Mouse (Mus musculus) MEL (cell line): ENCODE results near the gene Tfb1m. TPM values are rescaled to one million over a fixed set of nuclear protein-coding genes. Genes with fewer than 3 reads are reported as not detected.

Source experiments
- DNase-seq: peaks from one replicate; pipeline ENCODE4 v3.0.0; 2011; ENCODE audit warnings: low read depth, low spot score
- H3K27ac ChIP-seq: 2 replicates; pipeline ENCODE4 v1.5.1; 2012; ENCODE audit warnings: low read depth, mild to moderate bottlenecking, control low read depth, low read length, moderate library complexity; ENCODE audit not compliant: control insufficient read depth
- H3K27me3 ChIP-seq, 2 experiments: fragments of 150-350 bp in 1 of 2; sonication (generic) in 1 of 2; 2 replicates each; pipeline ENCODE4 v1.6.1; 2012; ENCODE audit warnings: low read length in 2 of 2, mild to moderate bottlenecking in 2 of 2, improper control_type of control experiment in 1 of 2, moderate library complexity in 1 of 2; ENCODE audit not compliant: insufficient read depth in 2 of 2, control insufficient read depth in 1 of 2
- H3K36me3 ChIP-seq, 2 experiments: 2 replicates each; pipeline ENCODE4 v1.6.1; 2012 to 2014; ENCODE audit warnings: low read length in 2 of 2, improper control_type of control experiment in 1 of 2, inconsistent platforms in 1 of 2, mild to moderate bottlenecking in 1 of 2; ENCODE audit not compliant: insufficient read depth in 2 of 2, control insufficient read depth in 1 of 2
- H3K4me1 ChIP-seq, 2 experiments: fragments of 150-350 bp in 1 of 2; sonication (generic) in 1 of 2; 2 replicates each; pipeline ENCODE4 v1.6.1; 2012; ENCODE audit warnings: low read length in 2 of 2, improper control_type of control experiment in 1 of 2, mild to moderate bottlenecking in 1 of 2; ENCODE audit not compliant: insufficient read depth in 2 of 2, control insufficient read depth in 1 of 2
- H3K4me3 ChIP-seq, 2 experiments: fragments of 150-350 bp in 1 of 2; sonication (generic) in 1 of 2; 2 replicates each; pipeline ENCODE4 v1.5.1; 2012; ENCODE audit warnings: low read depth in 2 of 2, low read length in 2 of 2, mild to moderate bottlenecking in 2 of 2, moderate library complexity in 2 of 2, control low read depth in 1 of 2, improper control_type of control experiment in 1 of 2; ENCODE audit not compliant: control insufficient read depth in 1 of 2, insufficient read depth in 1 of 2
- H3K79me2 ChIP-seq: 2 replicates; pipeline ENCODE4 v1.6.1; 2012; ENCODE audit warnings: mild to moderate bottlenecking, low read length, moderate library complexity; ENCODE audit not compliant: control insufficient read depth, poor library complexity, insufficient read depth
- H3K9ac ChIP-seq: 2 replicates; pipeline ENCODE4 v1.6.1; 2012; ENCODE audit warnings: low read depth, mild to moderate bottlenecking, control low read depth, low read length, moderate library complexity; ENCODE audit not compliant: control insufficient read depth, poor library complexity, severe bottlenecking
- H3K9me3 ChIP-seq: fragments of 150-350 bp; sonication (generic); replicated peaks from 2 replicates; pipeline ENCODE4 v1.6.1; 2012; ENCODE audit warnings: mild to moderate bottlenecking, low read length, improper control_type of control experiment, moderate library complexity; ENCODE audit not compliant: insufficient read depth
- BHLHE40 ChIP-seq: IDR thresholded peaks from 2 replicates; pipeline ENCODE4 v1.6.1; 2012; ENCODE audit warnings: low read depth, mild to moderate bottlenecking, inconsistent platforms, low read length, improper control_type of control experiment, borderline replicate concordance
- CHD2 ChIP-seq: IDR thresholded peaks from 2 replicates; pipeline ENCODE4 v1.6.1; 2011; ENCODE audit warnings: low read length, improper control_type of control experiment
- E2F4 ChIP-seq: IDR thresholded peaks from 2 replicates; pipeline ENCODE4 v1.6.1; 2011; ENCODE audit warnings: low read depth, low read length, improper control_type of control experiment, borderline replicate concordance
- EP300 ChIP-seq, 2 experiments: IDR thresholded peaks; 2 replicates each; pipeline ENCODE4 v1.6.1; 2011; ENCODE audit warnings: improper control_type of control experiment in 2 of 2, low read length in 2 of 2, low read depth in 1 of 2, mild to moderate bottlenecking in 1 of 2
- JUND ChIP-seq: IDR thresholded peaks from 2 replicates; pipeline ENCODE4 v1.6.1; 2011; ENCODE audit warnings: low read depth, mild to moderate bottlenecking, improper control_type of control experiment, low read length
- KAT2A ChIP-seq: conservative IDR thresholded peaks from 2 replicates; pipeline ENCODE4 v1.6.1; 2012; ENCODE audit warnings: low read depth, low read length, improper control_type of control experiment, inconsistent platforms
- MAFK ChIP-seq: IDR thresholded peaks from 2 replicates; pipeline ENCODE4 v1.6.1; 2011; ENCODE audit warnings: low read depth, mild to moderate bottlenecking, low read length, improper control_type of control experiment, borderline replicate concordance
- MAX ChIP-seq: IDR thresholded peaks from 2 replicates; pipeline ENCODE4 v1.6.1; 2011; ENCODE audit warnings: low read length, improper control_type of control experiment
- MAZ ChIP-seq: IDR thresholded peaks from 2 replicates; pipeline ENCODE4 v1.6.1; 2012; ENCODE audit warnings: low read depth, mild to moderate bottlenecking, inconsistent platforms, low read length, improper control_type of control experiment
- MEF2A ChIP-seq: IDR thresholded peaks from 2 replicates; pipeline ENCODE4 v1.6.1; 2014; ENCODE audit warnings: low read depth, mild to moderate bottlenecking, inconsistent platforms, low read length, improper control_type of control experiment; ENCODE audit not compliant: poor library complexity, insufficient replicate concordance, severe bottlenecking; ENCODE audit errors: extremely low read depth
- MXI1 ChIP-seq: IDR thresholded peaks from 2 replicates; pipeline ENCODE4 v1.6.1; 2011; ENCODE audit warnings: mild to moderate bottlenecking, low read depth, low read length, improper control_type of control experiment
- MYB ChIP-seq: IDR thresholded peaks from 2 replicates; pipeline ENCODE4 v1.6.1; 2011; ENCODE audit warnings: mild to moderate bottlenecking, low read depth, low read length, improper control_type of control experiment
- MYC ChIP-seq: IDR thresholded peaks from 2 replicates; pipeline ENCODE4 v1.6.1; 2011; ENCODE audit warnings: low read depth, mild to moderate bottlenecking, low read length, improper control_type of control experiment, moderate library complexity
- NRF1 ChIP-seq: IDR thresholded peaks from 2 replicates; pipeline ENCODE4 v1.6.1; 2014; ENCODE audit warnings: low read depth, mild to moderate bottlenecking, inconsistent platforms, low read length, improper control_type of control experiment, moderate library complexity; ENCODE audit not compliant: poor library complexity, insufficient read depth, severe bottlenecking
- RCOR1 ChIP-seq: IDR thresholded peaks from 2 replicates; pipeline ENCODE4 v1.6.1; 2012; ENCODE audit warnings: low read depth, mild to moderate bottlenecking, inconsistent platforms, low read length, improper control_type of control experiment
- SIN3A ChIP-seq: IDR thresholded peaks from 2 replicates; pipeline ENCODE4 v1.6.1; 2012; ENCODE audit warnings: low read length, improper control_type of control experiment, inconsistent platforms
- TAL1 ChIP-seq: IDR thresholded peaks from 2 replicates; pipeline ENCODE4 v1.6.1; 2012; ENCODE audit warnings: mild to moderate bottlenecking, inconsistent platforms, low read length, moderate library complexity, mixed read lengths
- TBP ChIP-seq: IDR thresholded peaks from 2 replicates; pipeline ENCODE4 v1.8.0; 2011; ENCODE audit warnings: low read depth, low read length, improper control_type of control experiment
- UBTF ChIP-seq: IDR thresholded peaks from 2 replicates; pipeline ENCODE4 v1.6.1; 2012; ENCODE audit warnings: low read depth, mild to moderate bottlenecking, inconsistent platforms, low read length, improper control_type of control experiment, moderate library complexity, borderline replicate concordance; ENCODE audit not compliant: insufficient read depth
- USF2 ChIP-seq, 2 experiments: IDR thresholded peaks; 2 replicates each; pipeline ENCODE4 v1.6.1; 2011 to 2012; ENCODE audit warnings: improper control_type of control experiment in 2 of 2, low read length in 2 of 2, borderline replicate concordance in 1 of 2, inconsistent platforms in 1 of 2, low read depth in 1 of 2, mild to moderate bottlenecking in 1 of 2; ENCODE audit not compliant: insufficient read depth in 1 of 2
- ZC3H11A ChIP-seq: IDR thresholded peaks from 2 replicates; pipeline ENCODE4 v1.6.1; 2012; ENCODE audit warnings: low read depth, mild to moderate bottlenecking, inconsistent platforms, low read length, improper control_type of control experiment
- ZMIZ1 ChIP-seq: IDR thresholded peaks from 2 replicates; pipeline ENCODE4 v1.6.1; 2012; ENCODE audit warnings: low read depth, mild to moderate bottlenecking, inconsistent platforms, low read length, improper control_type of control experiment, moderate library complexity
- polyA plus RNA-seq, 2 experiments: library from polyadenylated mRNA; stranded (reverse) in 1 of 2; unstranded in 1 of 2; fragments of >175 nt in 1 of 2; fragments of >200 nt in 1 of 2; gene quantifications; 2 replicates each; pipeline versions ENCODE4 v1.2.1 to v1.2.4; 2012; ENCODE audit warnings: low replicate concordance in 2 of 2, low read depth in 1 of 2; ENCODE audit not compliant: insufficient read length in 2 of 2, insufficient read depth in 1 of 2, missing spikeins in 1 of 2
- total RNA-seq: library from RNA; depleted of rRNA; stranded (reverse); fragments of 300-350 nt; gene quantifications from 2 replicates; pipeline ENCODE4 v1.2.3, GENCODE M21; 2012

The Tfb1m gene
- total and polyA plus RNA-seq, 3 experiments = 9.2 to 13.6 TPM; not detected in 1

DNA sequence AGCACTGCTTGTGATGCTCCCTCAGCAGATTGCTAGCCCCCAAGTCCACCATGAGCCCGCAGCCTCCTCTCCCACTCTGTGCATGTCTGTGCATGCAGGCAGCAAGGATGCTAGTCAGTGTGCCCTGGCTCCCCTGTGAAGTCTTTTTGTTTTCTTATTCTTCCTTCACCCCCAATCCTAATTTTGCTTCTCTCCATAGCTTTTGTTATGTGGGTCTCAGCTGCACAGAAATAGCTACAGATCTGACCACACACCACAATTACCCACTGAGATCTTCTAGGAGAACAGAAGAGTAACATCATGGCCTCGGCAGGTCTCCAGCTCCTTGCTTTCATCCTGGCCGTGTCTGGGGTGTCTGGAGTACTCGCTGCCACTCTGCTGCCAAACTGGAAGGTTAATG lies 25.3 kb downstream of the Tfb1m start, which contains the start of gene Cldn20:
Gene Cldn20 (plus strand): TSS at position 301 of the 400 bp plus-strand sequence.
- peaks cover 0 to 20% of the 10 kb centered on the region in 2 experiments; a peak in 3 of 4 replicates for H3K36me3 ChIP-seq
- H3K4me3 ChIP-seq = no peak within 1 kb of the TSS
- no peak for DNase-seq
- TF ChIP-seq UBTF = no peak
- no peak for TF ChIP-seq MAX
- no peak for TF ChIP-seq TBP
- no peak for TF ChIP-seq JUND
- no peak for TF ChIP-seq MYB
- no peak for TF ChIP-seq ZC3H11A
- TF ChIP-seq SIN3A = no peak
- TF ChIP-seq NRF1 = no peak
- no peak for TF ChIP-seq KAT2A
- TF ChIP-seq CHD2 = no peak
- TF ChIP-seq TAL1 = no peak
- no peak for TF ChIP-seq RCOR1
- TF ChIP-seq, all 39 proteins: peak for 0
- Histone ChIP-seq H3K9me3 (no peaks in the 10 kb centered on the region), H3K4me1 (peaks cover 17% of the 10 kb centered on the region in 2 experiments), H3K9ac (no peak within 1 kb of the TSS), H3K79me2 (no peaks in the 10 kb centered on the region), H3K27ac (no peak within 1 kb of the TSS), H3K27me3 (no peaks in the 10 kb centered on the region)

DNA sequence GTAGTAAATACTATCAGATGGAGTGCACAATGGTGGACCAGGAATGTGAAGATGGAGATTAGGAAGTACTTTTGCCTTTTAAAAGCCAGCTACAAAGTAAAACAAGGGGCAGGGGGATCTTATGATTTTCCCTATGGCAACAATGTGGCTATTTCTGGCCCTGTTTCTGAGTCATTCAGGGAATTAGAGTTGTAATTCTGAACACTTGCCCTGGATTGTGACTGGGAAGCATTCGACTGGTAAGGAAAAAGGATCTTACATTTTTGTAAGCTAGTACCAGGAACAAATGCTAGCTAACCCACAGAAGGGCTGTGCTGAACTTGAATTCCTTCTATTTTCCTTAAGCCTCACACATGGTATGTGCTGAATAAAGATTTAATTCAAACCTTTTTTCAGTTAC lies 25.9 kb downstream of the Tfb1m start:
- Histone ChIP-seq H3K9ac (no peak overlapping the region), H3K27ac (no peak overlapping the region), H3K4me3 (no peak overlapping the region), H3K79me2 (no peaks in the 10 kb centered on the region), H3K4me1 (peaks cover 20 to 21% of the 10 kb centered on the region in 2 experiments), H3K9me3 (no peaks in the 10 kb centered on the region), H3K36me3 (peaks cover 0 to 26% of the 10 kb centered on the region in 2 experiments; a peak in 3 of 4 replicates), H3K27me3 (no peaks in the 10 kb centered on the region)
- TF ChIP-seq MAFK (no peak), E2F4 (no peak), MXI1 (no peak), ZC3H11A (no peak), MEF2A (no peak), BHLHE40 (no peak), RCOR1 (no peak), EP300 (IDR thresholded peaks at IDR 0.05; ENCODE audit: low read depth in 1 of 2, low read length in 2 of 2) (no peak), MAZ (no peak), ZMIZ1 (no peak), MYC (no peak), JUND (no peak), USF2 (IDR thresholded peaks at IDR 0.05; ENCODE audit: borderline replicate concordance in 1 of 2, insufficient read depth in 1 of 2, low read depth in 1 of 2, low read length in 2 of 2) (no peak)
- no peak for DNase-seq
